Mouse (Mus musculus): ENCODE results near the gene Tatdn3. TPM values are rescaled to one million over a fixed set of nuclear protein-coding genes. Genes with fewer than 3 reads are reported as not detected.

Gene Tatdn3
- total and polyA plus RNA-seq, 3 experiments, result 12.7 to 17.2 (median 12.9) TPM

DNA sequence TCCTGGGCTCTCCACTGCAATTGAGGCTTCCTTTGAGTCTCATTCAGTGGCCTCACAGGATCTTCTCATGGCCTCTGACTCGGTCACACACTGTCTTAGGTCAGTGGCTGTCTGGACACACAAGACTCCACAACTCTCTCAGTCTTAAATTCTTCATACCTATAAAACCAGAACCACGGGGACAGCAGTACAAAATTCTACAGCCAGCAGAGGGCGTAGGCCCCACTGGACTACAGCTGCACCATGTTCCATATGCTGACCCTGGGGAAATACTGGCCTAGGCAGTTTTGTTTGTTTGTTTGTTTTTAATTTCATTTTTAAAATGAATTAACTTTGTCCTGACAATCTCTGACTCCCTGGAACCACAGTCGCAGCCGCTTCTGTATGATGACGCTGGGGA lies 60.5 kb downstream of the Tatdn3 start:
- peaks cover 9% of the 10 kb centered on the region for H3K9me3 ChIP-seq (replicated peaks; ENCODE audit: low read length)
- no peaks in the 10 kb centered on the region for H3K27me3 ChIP-seq (replicated peaks)
- no peaks in the 10 kb centered on the region for H3K4me1 ChIP-seq (ENCODE audit: control insufficient read depth in 1 of 2, insufficient read depth in 2 of 2)
- dilution Hi-C loops (cut with MboI; ENCODE audit: extremely low pct_ligation_motif_present, extremely low pct_unique_long_range_greater_than_20kb, low sequenced_read_pairs) (no loop called here), in situ Hi-C loops (cut with MboI; ENCODE audit: low pct_ligation_motif_present, low pct_unique_long_range_greater_than_20kb, low sequenced_read_pairs) (no loop called here)
- no peak overlapping the region for H3K4me2 ChIP-seq (ENCODE audit: insufficient read depth, low read depth, poor library complexity, severe bottlenecking)
- H3K36me3 ChIP-seq (replicated peaks in 1 of 2; ENCODE audit: control insufficient read depth in 1 of 2, insufficient read depth in 1 of 2, low read length in 1 of 2), result peaks cover 26 to 58% of the 10 kb centered on the region in 2 experiments
- no peak for DNase-seq (ENCODE audit: extremely low read depth)
- no peak overlapping the region for H3K27ac ChIP-seq (ENCODE audit: insufficient read depth, low read depth)
- no peak overlapping the region for H3K9ac ChIP-seq (ENCODE audit: insufficient read depth, low read depth)
- no peak for TF ChIP-seq ELF1 (IDR thresholded peaks at IDR 0.05; ENCODE audit: low read depth, low read length)
- TF ChIP-seq USF1 (IDR thresholded peaks at IDR 0.05; ENCODE audit: low read depth, low read length), result no peak
- TF ChIP-seq CTCF (conservative IDR thresholded peaks at IDR 0.05 in 1 of 2, IDR thresholded peaks at IDR 0.05 in 1 of 2; ENCODE audit: low read depth in 2 of 2, low read length in 2 of 2), result peak in 1 of 2 experiments; percentile 62; a peak in 2 of 4 replicates
- no peak for TF ChIP-seq ZMIZ1 (IDR thresholded peaks at IDR 0.05; ENCODE audit: low read depth, low read length)
- TF ChIP-seq MEF2A (IDR thresholded peaks at IDR 0.05; ENCODE audit: borderline replicate concordance, low read depth, low read length), result no peak
- no peak for TF ChIP-seq ZNF384 (IDR thresholded peaks at IDR 0.05; ENCODE audit: low read depth, low read length)
- TF ChIP-seq SMC3 (IDR thresholded peaks at IDR 0.05; ENCODE audit: low read depth, low read length), result peak; percentile 57
- peak; percentile 42 for TF ChIP-seq RAD21 (IDR thresholded peaks at IDR 0.05; ENCODE audit: low read depth, low read length)
- TF ChIP-seq TCF12 (IDR thresholded peaks at IDR 0.05; ENCODE audit: low read depth, low read length), result no peak
- no peak for TF ChIP-seq JUND (conservative IDR thresholded peaks at IDR 0.05; ENCODE audit: low read depth, low read length)
- TF ChIP-seq POLR2AphosphoS2 (IDR thresholded peaks at IDR 0.05; ENCODE audit: low read depth, low read length), result no peak
- TF ChIP-seq ZKSCAN1 (IDR thresholded peaks at IDR 0.05; ENCODE audit: borderline replicate concordance, low read depth, low read length), result no peak
- no peak for TF ChIP-seq MXI1 (IDR thresholded peaks at IDR 0.05; ENCODE audit: low read depth, low read length)
- no peaks in the 10 kb centered on the region for H3K79me2 ChIP-seq (replicated peaks; ENCODE audit: control insufficient read depth, extremely low read depth, insufficient read depth, poor library complexity, severe bottlenecking)
- no peak overlapping the region for H3K4me3 ChIP-seq (replicated peaks in 1 of 3; ENCODE audit: low read depth in 2 of 3, low read length in 2 of 3, poor library complexity in 1 of 3)

DNA sequence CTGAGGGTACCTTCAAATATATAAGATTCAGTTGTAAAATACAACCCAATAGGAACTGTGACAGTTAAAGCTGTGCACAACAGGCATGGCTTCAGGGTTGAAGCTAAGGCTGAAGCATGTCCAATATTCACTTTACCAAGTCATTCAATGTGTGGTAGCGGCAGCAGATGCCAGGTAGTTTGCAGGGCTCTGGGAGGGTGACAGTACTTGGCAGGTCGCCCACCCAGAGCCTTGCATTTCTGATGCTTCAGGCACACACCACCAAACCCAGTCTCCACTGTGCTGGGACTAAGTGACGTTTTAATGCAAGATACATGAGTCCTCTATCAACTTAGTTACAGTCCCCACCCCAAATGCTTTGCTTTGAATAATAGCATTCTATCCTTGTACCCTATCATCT lies 62.0 kb downstream of the Tatdn3 start:
- H3K4me3 ChIP-seq (replicated peaks in 1 of 3; ENCODE audit: low read depth in 2 of 3, low read length in 2 of 3, poor library complexity in 1 of 3), result no peak overlapping the region
- dilution Hi-C loops (cut with MboI; ENCODE audit: extremely low pct_ligation_motif_present, extremely low pct_unique_long_range_greater_than_20kb, low sequenced_read_pairs), result no loop called here

More for the DNA sequence above, 62.0 kb downstream of the Tatdn3 start:
- Histone ChIP-seq H3K27ac (ENCODE audit: insufficient read depth, low read depth) (no peak overlapping the region), H3K36me3 (replicated peaks in 1 of 2; ENCODE audit: control insufficient read depth in 1 of 2, insufficient read depth in 1 of 2, low read length in 1 of 2) (peaks cover 19 to 44% of the 10 kb centered on the region in 2 experiments), H3K9ac (ENCODE audit: insufficient read depth, low read depth) (no peak overlapping the region), H3K27me3 (replicated peaks) (no peaks in the 10 kb centered on the region), H3K4me1 (ENCODE audit: control insufficient read depth in 1 of 2, insufficient read depth in 2 of 2) (no peaks in the 10 kb centered on the region), H3K4me2 (ENCODE audit: insufficient read depth, low read depth, poor library complexity, severe bottlenecking) (no peak overlapping the region), H3K9me3 (replicated peaks; ENCODE audit: low read length) (peaks cover 9% of the 10 kb centered on the region), H3K79me2 (replicated peaks; ENCODE audit: control insufficient read depth, extremely low read depth, insufficient read depth, poor library complexity, severe bottlenecking) (no peaks in the 10 kb centered on the region)
- no peak for DNase-seq (ENCODE audit: extremely low read depth)
- TF ChIP-seq TBP (conservative IDR thresholded peaks at IDR 0.05; ENCODE audit: low read depth, low read length), result no peak
- no peak for TF ChIP-seq JUND (conservative IDR thresholded peaks at IDR 0.05; ENCODE audit: low read depth, low read length)
- no peak for TF ChIP-seq RCOR1 (conservative IDR thresholded peaks at IDR 0.05; ENCODE audit: low read depth, low read length)
- TF ChIP-seq IRF4 (IDR thresholded peaks at IDR 0.05; ENCODE audit: low read depth, low read length), result no peak
- TF ChIP-seq CHD2 (IDR thresholded peaks at IDR 0.05; ENCODE audit: low read length), result no peak
- no peak for TF ChIP-seq CHD1 (IDR thresholded peaks at IDR 0.05; ENCODE audit: low read depth, low read length)
- no peak for TF ChIP-seq GABPA (IDR thresholded peaks at IDR 0.05; ENCODE audit: insufficient replicate concordance, low read depth, low read length)
- TF ChIP-seq MYC (IDR thresholded peaks at IDR 0.05; ENCODE audit: low read depth, low read length), result no peak
- no peak for TF ChIP-seq ETS1 (conservative IDR thresholded peaks at IDR 0.05; ENCODE audit: low read depth, low read length)
- no peak for TF ChIP-seq NELFE (IDR thresholded peaks at IDR 0.05; ENCODE audit: low read depth, low read length)
- TF ChIP-seq TCF12 (IDR thresholded peaks at IDR 0.05; ENCODE audit: low read depth, low read length), result no peak
- TF ChIP-seq JUN (IDR thresholded peaks at IDR 0.05; ENCODE audit: insufficient read depth, low read depth, low read length), result no peak
- no peak for TF ChIP-seq E2F4 (IDR thresholded peaks at IDR 0.05; ENCODE audit: insufficient replicate concordance, low read depth, low read length)
- no peak for TF ChIP-seq POLR2AphosphoS2 (IDR thresholded peaks at IDR 0.05; ENCODE audit: low read depth, low read length)
- TF ChIP-seq KAT2A (IDR thresholded peaks at IDR 0.05; ENCODE audit: insufficient replicate concordance, low read length), result no peak
- no peak for TF ChIP-seq BHLHE40 (IDR thresholded peaks at IDR 0.05; ENCODE audit: low read depth, low read length)
- in situ Hi-C loops (cut with MboI; ENCODE audit: low pct_ligation_motif_present, low pct_unique_long_range_greater_than_20kb, low sequenced_read_pairs), result no loop called here
